ENCODE assay signal across 8 mouse cellular contexts in genomic region chr14:55783958-55784235, GRCm38 (mm10). TPM values are rescaled to one million over a fixed set of nuclear protein-coding genes. Genes with fewer than 3 reads are reported as not detected.
DNase-seq lines count a peak whose midpoint lies in the region; ATAC-seq lines count a peak whose summit lies in the region.

Gene Adcy4, minus strand, starts transcription at chr14:55784095.

- peaks cover 29% of the 10 kb centered on the region for H3K4me1 ChIP-seq in intestine, embryonic 15.5 days (replicated peaks)
- H3K4me1 ChIP-seq in lung, embryonic 16.5 days (replicated peaks; ENCODE audit: control insufficient read depth, insufficient read depth, low read length), result peaks cover 23% of the 10 kb centered on the region

- DNase-seq in urinary bladder, postnatal 10 days (ENCODE audit: low spot score), result peak; percentile 8
- no peak for DNase-seq in urinary bladder, adult 18-20 months (ENCODE audit: low spot score in 2 of 2)
- peak; percentile 97 for DNase-seq in heart, adult 11 months
- peak; percentile 43 for DNase-seq in testis, postnatal 10 days (ENCODE audit: low spot score)
- no peak for DNase-seq in cerebellum, postnatal 25 days

- H3K4me2 ChIP-seq in intestine, embryonic 15.5 days (replicated peaks), result peak within 1 kb of the TSS; percentile 78
- H3K4me2 ChIP-seq in lung, embryonic 16.5 days (ENCODE audit: low read depth, low read length), result peak within 1 kb of the TSS; percentile 76

- peak within 1 kb of the TSS; percentile 56; the same call in 1 of the 2 replicates for H3K27ac ChIP-seq in intestine, embryonic 15.5 days
- peak within 1 kb of the TSS; percentile 83 for H3K27ac ChIP-seq in lung, embryonic 16.5 days (ENCODE audit: low read length)

- no peaks in the 10 kb centered on the region for H3K36me3 ChIP-seq in intestine, embryonic 15.5 days
- no peaks in the 10 kb centered on the region for H3K36me3 ChIP-seq in lung, embryonic 16.5 days (ENCODE audit: control insufficient read depth, insufficient read depth, low read length)

- peaks cover 6% of the 10 kb centered on the region; the same call in 1 of the 2 replicates for H3K27me3 ChIP-seq in intestine, embryonic 15.5 days (replicated peaks)
- H3K27me3 ChIP-seq in lung, embryonic 16.5 days (ENCODE audit: control insufficient read depth, insufficient read depth, low read depth, low read length), result peaks cover 13% of the 10 kb centered on the region

- whole genome bisulfite sequencing in intestine, embryonic 15.5 days, result 24% methylated on average over 13 of the region's 13 CpGs
- WGBS in lung, embryonic 16.5 days, result 6% methylated on average over 13 of the region's 13 CpGs

- H3K4me3 ChIP-seq in intestine, embryonic 15.5 days (replicated peaks), result peak within 1 kb of the TSS; percentile 43
- peak within 1 kb of the TSS; percentile 56 for H3K4me3 ChIP-seq in lung, embryonic 16.5 days (ENCODE audit: low read length)

- H3K9ac ChIP-seq in intestine, embryonic 15.5 days, result peak within 1 kb of the TSS; percentile 45
- H3K9ac ChIP-seq in lung, embryonic 16.5 days (ENCODE audit: low read length), result peak within 1 kb of the TSS; percentile 72

- no peaks in the 10 kb centered on the region for H3K9me3 ChIP-seq in intestine, embryonic 15.5 days
- H3K9me3 ChIP-seq in lung, embryonic 16.5 days (ENCODE audit: control insufficient read depth, low read length), result no peaks in the 10 kb centered on the region

- ATAC-seq in intestine, embryonic 15.5 days, result no peak
- 0 out of 2 replicates have a peak, but pooled peaks have one; percentile 24 for ATAC-seq in lung, embryonic 16.5 days (ENCODE audit: low read depth)
- no peak for ATAC-seq in activated CD4-positive, CD25-positive, alpha-beta regulatory T cell, adult 4 months

RNA-seq across cellular contexts. Expression of gene Adcy4, which starts in this region (rescaled TPM):
- polyA plus RNA-seq in intestine, embryonic 15.5 days (2015; fragmentation: Nextera tagmentation; extraction: Ambion mirVana), result 6.7 and 7.0 TPM in 2 replicates
- 20.0 and 20.8 TPM in 2 replicates for polyA plus RNA-seq in lung, embryonic 16.5 days (2015; fragmentation: Nextera tagmentation; extraction: Ambion mirVana)
- polyA plus RNA-seq in activated CD4-positive, CD25-positive, alpha-beta regulatory T cell, adult 4 months (2017; shearing (Covaris generic)), result under 1 TPM in 1 of 2 experiments, not detected in 1; 0.08 TPM

Comparison
In these comparisons a context has a peak if more than half of its experiments do, and no peak if none do; other contexts are left out.
1. DNase-seq: peak in urinary bladder, postnatal 10 days (single experiment), heart, adult 11 months (single experiment) and testis, postnatal 10 days (single experiment); none in urinary bladder, adult 18-20 months (0 of 2) and cerebellum, postnatal 25 days (0 of 2).